Mouse (Mus musculus) limb, embryonic 15.5 days (tissue): Measurements from ENCODE around the gene Osm. TPM values are rescaled to one million over a fixed set of nuclear protein-coding genes. Genes with fewer than 3 reads are reported as not detected.

Experiments
- ATAC-seq: fragments of 200-750 bp; cut with Nextera tagmentation; 2 replicates; pipeline ENCODE4 v1.8.0; 2017; ENCODE audit warnings: low read depth, moderate TSS enrichment; ENCODE audit not compliant: insufficient number of reproducible peaks, low FRiP score, low TSS enrichment
- H3K27ac ChIP-seq: fragments of 300-500 bp; sonication (generic); 2 replicates; pipeline ENCODE4 v1.5.1; 2015; ENCODE audit warnings: moderate library complexity, mild to moderate bottlenecking, inconsistent platforms
- H3K27me3 ChIP-seq: fragments of 300-500 bp; sonication (generic); 2 replicates; pipeline ENCODE4 v1.6.1; 2015; ENCODE audit warnings: inconsistent platforms
- H3K36me3 ChIP-seq: fragments of 300-500 bp; sonication (generic); 2 replicates; pipeline ENCODE4 v1.6.1; 2015; ENCODE audit warnings: inconsistent platforms
- H3K4me1 ChIP-seq: fragments of 300-500 bp; sonication (generic); 2 replicates; pipeline ENCODE4 v1.6.1; 2015; ENCODE audit warnings: inconsistent platforms
- H3K4me2 ChIP-seq: fragments of 300-500 bp; sonication (generic); 2 replicates; pipeline ENCODE4 v1.6.1; 2015; ENCODE audit warnings: mild to moderate bottlenecking, inconsistent platforms
- H3K4me3 ChIP-seq: fragments of 300-500 bp; sonication (generic); 2 replicates; pipeline ENCODE4 v1.5.1; 2015; ENCODE audit warnings: mild to moderate bottlenecking, inconsistent platforms
- H3K9ac ChIP-seq: fragments of 300-500 bp; sonication (generic); 2 replicates; pipeline ENCODE4 v1.6.1; 2015; ENCODE audit warnings: inconsistent platforms
- H3K9me3 ChIP-seq: fragments of 300-500 bp; sonication (generic); 2 replicates; pipeline ENCODE4 v1.6.1; 2016; ENCODE audit warnings: inconsistent platforms
- WGBS: fragments of 180-500 bp; shearing (Covaris S2); methylation state at CpG from one replicate; pipeline ENCODE4 v1.1.7; 2015; 5-methylcytosine and 5-hydroxymethylcytosine counted together
- polyA plus RNA-seq: library from polyadenylated mRNA; unstranded; fragments of >200 nt; fragmentation: Nextera tagmentation; extraction: Ambion mirVana; gene quantifications from 2 replicates; pipeline ENCODE4 v1.2.1, GENCODE M21; 2015

Osm gene
- polyA plus RNA-seq, 1 experiment from 2014 or later, result 0.23 TPM

- no peak overlapping the region for H3K27ac ChIP-seq
- H3K4me3 ChIP-seq, result no peak overlapping the region
- H3K4me2 ChIP-seq, result no peak overlapping the region
- H3K9ac ChIP-seq, result no peak overlapping the region
- no peaks in the 10 kb centered on the region for H3K9me3 ChIP-seq
- no peaks in the 10 kb centered on the region for H3K36me3 ChIP-seq
- no peaks in the 10 kb centered on the region for H3K27me3 ChIP-seq
- no peaks in the 10 kb centered on the region for H3K4me1 ChIP-seq
- no peak for ATAC-seq
- WGBS, result 73% methylated on average over 14 of the region's 14 CpGs
Observed at GRCm38 (mm10) chr11:4247201-4247959, 11.2 kb downstream of the Osm start.

GRCm38 (mm10) chr11:4249151-4249550 lies 12.9 kb downstream of the Osm start:
- Histone ChIP-seq H3K36me3 (no peaks in the 10 kb centered on the region), H3K27ac (no peak overlapping the region), H3K4me2 (no peak overlapping the region), H3K4me1 (no peaks in the 10 kb centered on the region), H3K9ac (no peak overlapping the region), H3K9me3 (no peaks in the 10 kb centered on the region), H3K27me3 (no peaks in the 10 kb centered on the region), H3K4me3 (no peak overlapping the region)
- no peak for ATAC-seq
- WGBS, result 89% methylated on average over 3 of the region's 3 CpGs

- no peak for ATAC-seq
- WGBS, result 74% methylated on average over 7 of the region's 7 CpGs
- no peaks in the 10 kb centered on the region for H3K27me3 ChIP-seq
- H3K4me3 ChIP-seq, result no peak overlapping the region
- no peak overlapping the region for H3K27ac ChIP-seq
- no peaks in the 10 kb centered on the region for H3K9me3 ChIP-seq
- no peak overlapping the region for H3K4me2 ChIP-seq
- H3K36me3 ChIP-seq, result no peaks in the 10 kb centered on the region
- no peak overlapping the region for H3K9ac ChIP-seq
- no peaks in the 10 kb centered on the region for H3K4me1 ChIP-seq
Observed at GRCm38 (mm10) chr11:4250290-4250689, 14.1 kb downstream of the Osm start.

GRCm38 (mm10) chr11:4251376-4251775 lies 15.2 kb downstream of the Osm start:
- Histone ChIP-seq H3K9me3 (no peaks in the 10 kb centered on the region), H3K4me1 (no peaks in the 10 kb centered on the region), H3K27me3 (no peaks in the 10 kb centered on the region), H3K4me2 (no peak overlapping the region), H3K27ac (no peak overlapping the region), H3K4me3 (no peak overlapping the region), H3K36me3 (no peaks in the 10 kb centered on the region), H3K9ac (no peak overlapping the region)
- no peak for ATAC-seq
- 63% methylated on average over 3 of the region's 3 CpGs for WGBS

GRCm38 (mm10) chr11:4252886-4253285 lies 16.7 kb downstream of the Osm start:
- Histone ChIP-seq H3K27ac (no peak overlapping the region), H3K4me3 (no peak overlapping the region), H3K4me2 (no peak overlapping the region), H3K36me3 (no peaks in the 10 kb centered on the region), H3K27me3 (no peaks in the 10 kb centered on the region), H3K9me3 (no peaks in the 10 kb centered on the region), H3K9ac (no peak overlapping the region), H3K4me1 (peaks cover 7% of the 10 kb centered on the region; the same call in 1 of the 2 replicates)
- WGBS, result 54% methylated on average over 2 of the region's 2 CpGs
- ATAC-seq, result no peak

- H3K9me3 ChIP-seq, result no peaks in the 10 kb centered on the region
- H3K36me3 ChIP-seq, result no peaks in the 10 kb centered on the region
- WGBS, result 62% methylated on average over 11 of the region's 11 CpGs
- H3K27ac ChIP-seq, result no peak within 1 kb of the TSS
- H3K4me1 ChIP-seq, result peaks cover 34% of the 10 kb centered on the region
- H3K9ac ChIP-seq, result no peak within 1 kb of the TSS
- no peak for ATAC-seq
- H3K27me3 ChIP-seq, result no peaks in the 10 kb centered on the region
- H3K4me3 ChIP-seq, result no peak within 1 kb of the TSS
- no peak within 1 kb of the TSS for H3K4me2 ChIP-seq
Observed at GRCm38 (mm10) chr11:4256846-4257607, 20.8 kb downstream of the Osm start, which contains the start of gene Lif. Gene Lif, plus strand, starts transcription at chr11:4257557.

GRCm38 (mm10) chr11:4257756-4258155 lies 21.5 kb downstream of the Osm start:
- Histone ChIP-seq H3K4me3 (no peak overlapping the region), H3K27ac (no peak overlapping the region), H3K4me1 (peaks cover 41% of the 10 kb centered on the region), H3K9ac (no peak overlapping the region), H3K4me2 (no peak overlapping the region), H3K36me3 (no peaks in the 10 kb centered on the region), H3K9me3 (no peaks in the 10 kb centered on the region), H3K27me3 (no peaks in the 10 kb centered on the region)
- ATAC-seq, result no peak
- 57% methylated on average over 5 of the region's 5 CpGs for WGBS

- 0% methylated on average over 7 of the region's 7 CpGs for WGBS
- Histone ChIP-seq H3K4me3 (peak overlapping the region; percentile 18; the same call in 1 of the 2 replicates), H3K4me1 (peaks cover 48% of the 10 kb centered on the region), H3K27ac (no peak overlapping the region), H3K27me3 (no peaks in the 10 kb centered on the region), H3K9me3 (no peaks in the 10 kb centered on the region), H3K36me3 (no peaks in the 10 kb centered on the region), H3K9ac (no peak overlapping the region), H3K4me2 (peak overlapping the region; percentile 45)
- peak; percentile 40; the same call in 1 of the 2 replicates for ATAC-seq
Observed at GRCm38 (mm10) chr11:4258657-4259082, 22.4 kb downstream of the Osm start.

- 0 out of 2 replicates have a peak overlapping the region, but pooled peaks have one; percentile 1 for H3K27ac ChIP-seq
- ATAC-seq, result no peak
- H3K9ac ChIP-seq, result no peak overlapping the region
Observed at GRCm38 (mm10) chr11:4260463-4261187, 24.4 kb downstream of the Osm start.

GRCm38 (mm10) chr11:4261188-4261494 lies 24.9 kb downstream of the Osm start:
- peaks cover 61% of the 10 kb centered on the region for H3K4me1 ChIP-seq
- no peak for ATAC-seq
- H3K4me3 ChIP-seq, result no peak overlapping the region
- H3K4me2 ChIP-seq, result no peak overlapping the region
- H3K27me3 ChIP-seq, result peaks cover 22% of the 10 kb centered on the region
- no peaks in the 10 kb centered on the region for H3K9me3 ChIP-seq
- 0 out of 2 replicates have a peak overlapping the region, but pooled peaks have one; percentile 1 for H3K27ac ChIP-seq
- H3K9ac ChIP-seq, result no peak overlapping the region
- H3K36me3 ChIP-seq, result no peaks in the 10 kb centered on the region
- 40% methylated on average over 7 of the region's 7 CpGs for WGBS

More at GRCm38 (mm10) chr11:4260463-4261187, 24.4 kb downstream of the Osm start:
- Histone ChIP-seq H3K27me3 (peaks cover 17% of the 10 kb centered on the region), H3K9me3 (no peaks in the 10 kb centered on the region), H3K4me2 (peak overlapping the region; percentile 25), H3K36me3 (no peaks in the 10 kb centered on the region), H3K4me1 (peaks cover 57% of the 10 kb centered on the region), H3K4me3 (no peak overlapping the region)
- 17% methylated on average over 14 of the region's 14 CpGs for WGBS

GRCm38 (mm10) chr11:4261969-4262368 lies 25.7 kb downstream of the Osm start:
- WGBS, result 22% methylated on average over 5 of the region's 5 CpGs

More at GRCm38 (mm10) chr11:4261969-4262368, 25.7 kb downstream of the Osm start:
- Histone ChIP-seq H3K9ac (no peak overlapping the region), H3K4me1 (peaks cover 66% of the 10 kb centered on the region), H3K27ac (no peak overlapping the region), H3K27me3 (peaks cover 28% of the 10 kb centered on the region), H3K9me3 (no peaks in the 10 kb centered on the region), H3K36me3 (no peaks in the 10 kb centered on the region), H3K4me2 (no peak overlapping the region), H3K4me3 (no peak overlapping the region)
- ATAC-seq, result no peak
